Mouse (Mus musculus) ES-E14 (cell line): ENCODE measurements around the gene Acox1.

Source experiments
- CHD2 ChIP-seq: IDR thresholded peaks from 2 replicates; pipeline ENCODE4 v1.6.1; 2014; ENCODE audit warnings: mild to moderate bottlenecking, low read depth, low read length, inconsistent platforms
- MAFK ChIP-seq: IDR thresholded peaks from 2 replicates; pipeline ENCODE4 v1.6.1; 2014; ENCODE audit warnings: mild to moderate bottlenecking, low read depth, low read length, inconsistent platforms; ENCODE audit not compliant: insufficient read depth
- ZC3H11A ChIP-seq: IDR thresholded peaks from 2 replicates; pipeline ENCODE4 v1.6.1; 2012; ENCODE audit warnings: low read depth, mild to moderate bottlenecking, inconsistent platforms, low read length, borderline replicate concordance

DNA sequence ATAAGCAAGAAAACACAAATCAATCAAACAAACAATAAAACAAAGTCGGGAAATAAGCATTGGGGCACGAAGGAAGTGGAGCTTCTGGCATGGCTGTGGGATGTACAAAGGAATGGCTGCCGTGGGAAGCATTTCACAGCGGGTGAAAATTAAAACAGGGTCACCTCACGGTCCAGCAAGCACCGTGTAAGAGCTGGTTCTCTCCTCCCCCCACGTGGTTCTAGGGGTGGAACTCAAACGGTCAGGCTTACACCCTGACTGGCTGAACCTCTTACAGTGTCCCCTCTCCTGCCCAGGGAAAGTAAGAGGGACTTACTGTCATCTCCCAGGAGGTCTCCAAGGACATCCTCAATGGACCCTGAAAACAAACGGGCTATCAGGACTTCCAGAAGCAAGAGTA is 35.8 kb downstream of the Acox1 start:
- TF ChIP-seq CHD2 (no peak), ZC3H11A (no peak), MAFK (no peak)
